Mouse (Mus musculus) layer of hippocampus, adult 18-20 months (tissue): Measurements from ENCODE around the gene Rtn4rl1. TPM values are rescaled to one million over a fixed set of nuclear protein-coding genes. Genes with fewer than 3 reads are reported as not detected.
"Not testable (repeated sequence)": the region's sequence is repeated elsewhere in the genome, so short reads cannot be mapped to it uniquely, and the experiment has no call there.

ENCODE experiments used
- DNase-seq, 2 experiments: peaks; one replicate each; pipeline ENCODE4 v3.0.0; 2022; ENCODE audit warnings: low spot score in 2 of 2
- total RNA-seq, 2 experiments: library from RNA; stranded (reverse); gene quantifications; 2 replicates each; pipeline ENCODE4 v1.2.3; 2021

The Rtn4rl1 gene
- total RNA-seq, 2 experiments from 2014 or later = 109 to 117 TPM

DNA sequence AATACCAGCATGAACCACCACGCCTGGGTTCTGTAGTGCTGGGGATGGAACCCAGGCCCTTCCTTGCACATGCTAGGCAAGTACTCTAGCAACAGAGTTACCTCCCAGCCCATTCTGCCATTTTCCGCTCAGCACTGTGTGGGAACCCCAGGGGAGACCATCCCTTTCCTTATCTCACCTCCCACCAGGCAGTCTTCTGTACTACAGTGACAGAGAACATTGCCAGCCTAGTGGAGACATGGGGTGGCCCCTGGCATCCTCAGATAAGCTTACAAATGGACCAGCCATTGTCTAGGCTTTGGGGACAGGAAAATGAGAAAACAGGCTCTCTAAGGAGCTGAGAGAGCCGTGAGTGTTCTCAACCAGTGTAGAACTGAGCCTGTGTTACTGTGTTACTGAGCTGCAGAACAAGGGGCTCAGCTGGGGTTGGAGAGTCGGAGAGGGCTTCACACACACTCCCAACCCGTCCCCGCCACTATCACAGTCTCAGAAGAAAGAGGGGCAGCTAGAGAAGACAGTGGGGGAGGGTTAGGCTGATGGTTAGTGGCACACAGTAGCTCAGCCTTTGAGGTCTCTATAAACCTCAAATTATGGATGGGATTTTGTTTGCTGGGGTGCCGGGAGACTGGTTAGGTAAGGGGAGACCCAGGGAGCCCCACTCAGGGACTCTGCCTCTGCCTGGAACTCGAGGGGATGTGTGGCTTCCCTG lies 76.8 kb downstream of the Rtn4rl1 start:
- DNase-seq = no peak

DNA sequence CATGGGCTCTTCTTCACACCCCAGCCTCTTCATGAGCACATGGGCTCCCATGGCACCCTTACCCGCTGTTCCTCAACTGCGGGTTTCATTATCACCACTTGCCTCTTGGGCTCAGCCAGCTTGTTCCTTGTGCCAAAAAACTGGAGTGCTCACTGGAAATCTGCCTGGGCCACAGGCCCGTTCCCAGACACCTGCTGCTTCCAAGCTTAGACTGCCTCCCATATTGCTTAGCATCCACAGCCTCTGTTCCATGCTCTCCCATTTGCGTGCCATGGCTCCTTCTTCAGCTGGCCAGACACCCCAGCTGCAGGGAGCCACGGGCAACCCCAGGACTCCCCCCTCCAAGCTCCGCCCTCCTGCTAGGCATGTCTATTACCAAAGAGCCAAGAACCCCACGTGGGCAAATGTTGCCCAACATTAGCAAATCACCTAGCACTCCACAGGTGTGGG lies 77.4 kb downstream of the Rtn4rl1 start:
- DNase-seq = peak; percentile 67 to 84

DNA sequence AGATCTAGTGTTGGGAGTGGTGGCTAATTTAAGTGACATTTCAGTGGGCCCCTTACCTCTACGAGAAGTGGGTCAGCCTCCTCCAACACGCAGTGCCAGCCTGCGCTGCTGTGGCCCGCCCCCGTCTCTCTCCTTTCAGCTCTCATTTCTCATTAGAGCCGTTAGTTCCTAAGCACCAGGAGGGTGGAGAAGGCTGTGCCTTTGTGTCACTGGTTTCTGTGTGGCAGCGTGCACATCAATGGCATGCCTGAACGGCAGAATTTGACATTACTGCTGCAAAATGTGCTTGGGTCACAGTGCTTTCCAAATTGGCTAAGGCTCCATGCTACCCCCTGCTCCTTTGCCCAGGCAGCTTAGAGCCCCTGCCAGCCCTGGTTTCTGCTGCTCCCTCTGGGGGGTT lies 79.9 kb downstream of the Rtn4rl1 start:
- no peak for DNase-seq

DNA sequence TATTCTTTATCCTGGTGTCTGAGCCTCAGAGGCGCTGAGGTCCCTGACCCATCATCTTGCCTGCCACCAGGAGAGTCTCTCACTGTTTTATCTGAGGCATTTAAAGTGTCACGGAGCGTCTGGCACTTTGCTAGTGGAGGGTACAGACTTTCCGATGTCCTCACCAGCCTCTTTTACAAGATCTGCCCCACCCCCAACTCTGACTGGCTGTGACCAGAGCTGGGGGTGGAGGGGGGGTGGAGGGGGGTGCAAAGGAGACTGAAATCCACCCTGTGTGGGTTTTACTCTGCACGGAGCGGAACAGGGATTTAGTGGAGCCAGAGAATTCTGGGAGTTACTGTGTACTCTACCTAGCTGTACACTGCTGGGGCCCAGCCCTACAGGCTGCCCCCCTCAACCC lies 81.5 kb downstream of the Rtn4rl1 start:
- DNase-seq = no peak

DNA sequence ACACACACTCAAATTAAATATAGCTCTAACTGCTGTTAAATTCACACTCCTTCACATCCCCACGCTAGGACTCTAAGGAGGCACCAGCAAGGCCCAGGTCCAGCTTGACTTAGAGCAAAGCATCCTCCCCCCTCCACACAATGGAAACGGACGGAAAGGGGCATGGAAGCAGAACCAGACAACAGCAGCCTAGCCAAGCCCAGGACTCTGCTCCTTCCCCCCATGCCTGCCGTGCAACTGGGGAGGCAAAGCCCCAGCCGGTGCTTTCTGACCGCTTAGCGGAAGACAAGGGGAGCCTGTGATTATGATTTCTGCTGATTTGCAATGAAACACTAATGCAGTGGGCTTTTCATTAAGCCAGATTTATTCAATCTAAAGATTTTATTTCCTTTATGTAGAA lies 84.5 kb downstream of the Rtn4rl1 start:
- DNase-seq = no peak

DNA sequence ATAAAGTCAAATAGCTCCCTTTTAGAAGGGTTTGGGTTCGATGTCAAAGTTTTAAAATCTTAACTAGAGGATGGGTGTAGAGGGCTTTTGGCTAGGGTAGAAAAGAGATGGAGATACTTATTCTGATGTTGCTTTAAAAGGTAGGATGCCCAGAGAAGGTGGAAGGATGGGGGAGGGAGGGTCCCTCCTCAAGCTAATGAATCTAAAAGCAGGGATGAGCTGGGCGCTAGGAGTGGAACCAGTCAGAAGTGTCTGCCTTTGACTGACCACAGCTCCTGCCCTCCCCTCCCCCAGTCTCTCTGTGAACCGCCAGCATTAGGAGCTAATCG lies 85.4 kb downstream of the Rtn4rl1 start:
- no peak for DNase-seq

DNA sequence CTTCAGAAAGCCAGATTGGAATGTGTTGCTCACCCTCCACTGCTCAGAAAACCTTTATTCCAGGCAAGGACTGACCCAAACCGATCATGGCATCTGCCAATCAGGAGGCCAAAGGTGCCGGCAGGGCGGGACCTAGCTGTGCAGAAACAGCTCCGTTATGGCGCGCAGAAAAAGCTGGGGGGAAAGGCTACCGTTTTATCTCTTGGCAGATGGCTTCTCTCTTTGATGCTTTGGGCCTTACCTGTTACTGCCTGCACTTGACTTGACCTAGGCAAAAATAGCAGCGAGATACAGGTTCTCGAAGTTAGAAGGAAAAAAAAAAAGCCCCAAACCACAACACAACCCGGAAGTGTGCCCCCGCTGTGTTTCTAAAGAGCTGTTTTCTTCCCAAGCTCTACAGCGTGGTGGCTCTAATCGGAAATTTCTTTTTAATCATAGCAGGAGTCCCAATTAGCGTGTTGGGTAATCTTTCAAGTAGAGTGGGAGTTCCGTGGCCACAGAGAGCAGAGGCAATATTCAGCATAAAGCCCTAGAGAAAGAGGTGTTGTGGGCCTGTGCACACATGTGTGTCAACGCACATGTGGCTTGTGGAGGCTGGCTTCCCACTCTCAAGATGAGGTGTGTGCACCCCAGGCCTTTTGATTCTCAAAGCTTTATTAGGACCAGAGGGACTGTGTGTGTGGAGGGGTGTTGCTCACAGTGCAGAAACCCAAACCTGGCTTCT lies 85.9 kb downstream of the Rtn4rl1 start:
- DNase-seq = no peak

DNA sequence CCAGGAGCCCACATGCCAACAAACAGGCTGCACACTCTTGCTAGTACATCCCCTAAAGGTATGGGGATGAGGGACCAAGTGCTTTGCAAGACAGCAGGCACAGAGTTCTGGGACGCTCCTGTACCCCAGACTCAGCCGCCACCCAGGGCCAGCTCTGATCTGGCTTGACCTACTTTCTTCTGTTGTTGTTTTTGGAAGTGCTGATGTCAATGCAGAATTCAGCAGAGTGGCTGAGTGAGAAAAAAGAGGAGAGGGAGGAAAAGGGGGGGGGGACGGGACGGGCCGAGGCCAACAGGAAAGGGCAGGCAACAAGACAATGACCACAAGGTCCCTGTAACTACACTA lies 86.5 kb downstream of the Rtn4rl1 start:
- no peak for DNase-seq

DNA sequence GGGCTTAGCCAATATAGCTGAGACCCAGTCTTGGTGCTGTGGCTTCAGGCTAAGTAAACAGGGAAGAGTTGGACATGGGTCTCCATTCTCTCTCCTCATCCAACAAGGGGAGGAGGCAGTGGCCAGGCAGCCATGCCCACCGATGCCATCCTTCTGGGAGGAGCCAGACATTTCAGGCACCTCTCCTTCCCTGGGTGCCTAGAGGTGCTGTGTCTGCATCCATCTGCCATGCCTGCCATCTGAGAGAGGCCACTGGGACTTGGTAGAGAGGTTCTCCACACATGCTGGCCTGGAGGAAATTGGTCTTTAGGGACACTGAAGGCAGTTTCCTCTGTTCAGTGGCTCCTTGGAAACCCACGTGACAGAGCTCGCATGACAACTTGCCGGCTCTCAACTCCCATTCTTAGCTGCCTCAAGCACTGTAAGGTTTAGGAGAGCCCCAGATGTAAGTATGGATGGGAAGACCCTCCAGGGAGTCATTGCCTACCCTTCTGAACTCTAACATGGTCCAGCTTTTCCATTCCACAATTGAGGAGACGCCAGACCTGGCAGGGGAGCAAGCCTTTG lies 86.9 kb downstream of the Rtn4rl1 start:
- no peak for DNase-seq

DNA sequence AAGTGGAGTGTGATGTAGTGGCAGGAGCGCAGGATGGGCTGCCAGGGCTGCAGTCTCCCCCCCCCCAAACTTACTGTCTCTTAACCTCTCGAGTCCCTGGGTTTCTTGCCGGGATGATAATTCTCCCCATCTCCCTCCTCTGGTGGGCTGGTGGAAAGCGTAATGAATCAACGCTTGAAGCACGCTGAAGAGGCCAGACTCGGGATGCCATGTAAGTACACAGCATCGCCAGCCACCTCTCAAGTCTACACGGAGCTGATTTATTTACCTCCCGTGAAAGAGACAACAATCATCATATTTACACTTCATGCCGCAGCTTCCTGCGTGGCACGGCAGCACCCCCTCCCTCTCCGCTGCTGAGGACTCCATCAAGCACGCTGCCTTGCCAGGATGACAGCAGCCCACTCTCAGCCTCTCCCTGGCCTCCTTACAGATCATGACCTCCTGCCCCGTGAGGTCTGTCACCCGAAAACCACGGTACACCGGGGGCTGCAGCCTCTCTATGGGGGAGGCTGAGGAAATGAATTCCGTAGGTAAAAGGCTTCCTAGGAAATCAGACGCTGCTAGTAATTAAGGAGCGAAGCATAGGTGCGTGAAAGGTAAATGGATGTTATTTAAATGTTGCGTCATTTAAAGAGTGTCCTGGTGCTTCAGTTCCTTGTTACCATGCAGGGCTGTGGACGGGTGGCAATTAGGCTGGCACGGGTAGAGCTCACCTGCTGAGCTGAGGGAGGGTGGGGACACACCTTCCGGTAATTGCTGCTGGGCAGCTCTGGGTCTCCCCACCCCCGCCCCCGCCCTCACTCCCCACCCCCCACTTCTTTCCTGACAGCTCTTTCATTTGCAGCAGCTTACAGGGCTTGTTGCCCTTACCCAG lies 88.0 kb downstream of the Rtn4rl1 start:
- no peak for DNase-seq

DNA sequence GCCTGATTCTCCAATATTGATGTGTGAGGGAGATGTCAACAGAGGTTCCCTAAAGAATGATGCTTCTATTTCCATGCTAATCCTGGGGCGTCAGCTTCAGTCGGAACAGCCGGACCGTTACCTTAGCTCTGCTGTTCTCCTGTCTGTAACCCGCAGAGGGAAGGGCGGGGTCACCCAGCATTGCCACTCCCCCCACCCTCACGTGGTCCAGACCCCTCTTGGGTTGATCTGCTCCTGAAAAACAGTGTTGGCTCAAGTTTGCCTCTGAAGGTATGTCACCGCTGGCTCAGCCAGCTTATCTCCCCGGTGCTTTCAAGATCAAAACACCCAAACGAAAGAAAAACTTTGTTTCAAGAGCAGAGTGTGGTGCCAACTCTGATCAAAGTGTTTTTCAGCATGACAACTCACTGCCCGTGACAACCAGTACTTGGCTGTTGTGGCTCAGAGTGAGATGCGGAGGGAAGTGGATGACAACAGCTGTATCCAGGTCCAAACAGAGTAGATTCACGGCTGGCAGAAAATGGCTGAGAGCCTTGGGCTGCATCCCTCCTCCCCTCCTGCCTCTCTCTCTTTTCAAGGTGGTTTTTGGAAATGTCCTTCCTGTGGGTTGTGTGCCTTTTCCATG lies 89.0 kb downstream of the Rtn4rl1 start:
- DNase-seq = no peak

DNA sequence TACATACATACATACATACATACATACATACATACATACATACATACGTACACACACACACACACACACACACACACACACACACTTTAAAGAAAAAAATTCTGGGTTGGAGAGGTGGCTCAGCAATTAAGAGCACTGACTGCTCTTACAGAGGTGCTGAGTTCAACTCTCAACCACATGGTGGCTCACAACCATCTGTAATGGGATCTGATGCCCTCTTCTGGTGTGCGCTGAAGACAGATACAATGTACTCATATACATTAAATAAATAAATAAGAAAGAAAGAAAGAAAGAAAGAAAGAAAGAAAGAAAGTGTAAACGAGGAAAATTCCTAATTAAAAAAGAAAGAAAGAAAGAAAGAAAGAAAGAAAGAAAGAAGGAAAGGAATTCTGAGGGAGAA lies 90.2 kb downstream of the Rtn4rl1 start:
- not testable (repeated sequence) for DNase-seq

DNA sequence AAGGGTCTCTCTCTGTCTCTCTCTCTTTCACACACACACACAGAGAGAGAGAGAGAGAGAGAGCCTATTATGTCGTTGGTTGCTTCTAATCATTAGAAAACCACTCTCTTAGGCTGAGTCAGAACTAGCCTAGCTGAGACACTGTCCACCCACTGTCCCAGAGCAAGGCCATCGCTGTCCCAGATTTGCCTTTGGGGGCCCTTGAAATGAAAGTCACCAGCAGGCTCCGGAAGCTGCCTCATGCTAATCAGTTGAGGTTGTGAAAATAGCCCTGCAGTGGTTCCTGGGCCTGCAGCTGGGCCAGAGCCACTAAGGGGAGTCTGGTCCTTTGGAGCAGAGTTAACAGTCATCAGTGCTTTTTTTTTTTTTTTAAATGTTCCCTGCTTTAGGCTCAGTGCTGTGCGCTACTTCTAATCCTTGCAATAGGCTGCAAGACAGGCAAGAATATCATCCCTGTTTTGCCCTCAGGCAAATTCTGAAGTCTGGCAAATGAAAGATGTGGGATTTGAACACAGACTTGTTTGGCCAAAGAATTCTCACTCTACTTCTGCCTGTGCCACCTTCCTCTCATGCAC lies 92.4 kb downstream of the Rtn4rl1 start:
- DNase-seq = no peak

DNA sequence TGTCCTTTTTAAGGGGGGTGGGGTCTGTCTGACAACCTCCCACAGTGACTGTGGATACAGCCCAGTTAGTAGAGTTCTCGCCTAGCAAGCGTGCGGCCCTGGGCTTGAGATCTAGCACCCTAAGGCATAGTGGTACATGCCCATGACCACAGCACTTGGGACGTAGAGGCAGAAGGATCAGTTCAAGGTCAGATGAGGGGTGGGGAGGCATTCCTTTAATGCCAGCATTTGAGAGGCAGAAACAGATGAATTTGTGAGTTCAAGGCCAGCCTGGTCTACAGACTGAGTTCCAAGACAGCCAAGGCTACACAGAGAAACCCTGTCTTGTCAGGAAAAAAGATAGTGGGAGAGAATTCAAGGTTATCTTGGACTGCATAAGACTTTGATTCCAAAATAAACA lies 93.3 kb downstream of the Rtn4rl1 start:
- DNase-seq = no peak

DNA sequence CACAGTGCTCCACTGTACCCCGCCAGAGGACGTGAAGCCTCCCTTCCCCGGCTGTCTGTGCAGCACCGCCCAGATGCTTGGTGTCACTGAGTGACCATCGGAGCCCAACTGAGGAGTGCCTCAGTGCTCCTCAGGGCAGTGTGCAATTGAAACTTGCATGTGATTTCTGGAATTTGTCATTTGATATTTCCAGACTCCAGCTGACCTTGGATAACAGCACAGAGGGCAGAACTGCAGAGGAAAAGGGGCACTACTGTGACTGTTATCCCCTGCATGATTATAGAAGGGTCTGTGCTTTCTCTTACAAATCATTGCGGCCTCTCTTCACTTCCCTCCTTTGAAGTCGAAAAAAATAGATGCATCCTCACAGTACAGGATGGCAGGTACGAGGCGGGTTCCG lies 94.4 kb downstream of the Rtn4rl1 start:
- DNase-seq = no peak

DNA sequence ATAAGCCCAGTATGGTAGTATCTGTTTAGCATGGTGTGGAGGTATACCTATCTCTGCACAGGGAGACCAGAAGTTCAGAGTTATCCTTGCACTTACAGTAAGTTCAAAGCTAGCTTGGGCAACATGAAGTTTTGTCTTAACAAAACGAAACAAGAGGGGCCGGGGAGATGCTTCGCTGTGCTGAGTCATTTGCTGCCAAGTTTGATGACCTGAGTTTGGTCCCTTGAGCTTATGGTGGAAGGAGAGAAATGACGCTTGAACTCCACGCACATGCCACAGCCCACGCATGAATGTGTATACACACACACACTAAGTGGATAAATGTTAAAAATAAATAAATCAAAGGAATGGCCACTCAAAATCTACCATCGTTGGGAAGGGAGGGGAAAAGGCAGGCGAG lies 94.9 kb downstream of the Rtn4rl1 start:
- no peak for DNase-seq

DNA sequence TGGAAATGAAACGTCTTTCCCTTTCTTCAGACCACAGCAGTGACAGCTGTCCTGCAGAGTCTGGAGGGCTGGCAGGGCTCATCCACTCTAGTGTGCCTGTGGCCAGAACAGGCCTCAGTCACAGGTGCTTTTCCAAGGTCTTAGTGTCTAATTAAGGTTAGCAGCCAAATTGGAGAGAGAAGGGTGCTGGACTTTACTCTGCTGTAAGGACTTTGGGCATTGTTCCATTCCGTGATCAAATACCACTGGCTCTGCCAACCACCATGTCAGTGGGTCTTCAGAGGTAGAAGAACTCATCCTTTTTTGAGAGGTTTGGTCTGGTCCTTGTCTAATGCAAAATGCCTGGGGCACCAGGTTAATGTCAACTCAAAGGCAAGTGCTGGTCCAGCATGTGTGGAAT lies 95.5 kb downstream of the Rtn4rl1 start:
- DNase-seq = no peak

DNA sequence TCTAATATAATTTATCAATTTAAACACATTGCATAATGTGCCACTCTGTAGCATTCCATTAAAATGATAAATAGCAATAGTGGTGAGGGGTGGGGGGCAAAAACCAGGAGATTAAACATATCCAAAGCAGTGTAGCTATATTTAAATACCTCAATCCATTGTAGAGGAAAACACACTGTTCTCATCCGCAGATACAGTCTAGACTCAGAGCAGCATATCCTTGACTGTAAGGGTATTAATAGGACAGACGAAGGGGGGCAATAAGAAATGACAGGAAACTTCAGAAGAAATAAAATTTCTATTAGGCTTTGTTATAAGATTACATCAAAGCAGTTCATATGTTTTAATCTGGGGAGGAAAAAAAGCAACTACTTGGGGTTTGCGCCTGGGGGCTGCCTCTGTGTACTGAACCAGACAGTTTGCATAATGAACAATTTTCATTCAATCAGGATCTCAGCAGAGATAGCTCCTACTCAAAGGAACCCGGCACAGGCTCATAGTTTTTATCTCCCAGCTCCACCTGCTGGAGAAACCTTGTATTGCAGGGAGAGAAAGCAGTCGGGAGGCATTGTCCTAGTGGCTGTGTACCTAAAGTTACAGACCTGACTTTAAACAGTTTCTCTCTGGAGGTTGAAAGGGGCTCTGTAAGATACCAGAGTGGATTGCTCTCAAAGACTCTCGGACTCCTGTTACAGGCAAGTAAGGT lies 97.1 kb downstream of the Rtn4rl1 start:
- DNase-seq = peak; percentile 88 to 99

DNA sequence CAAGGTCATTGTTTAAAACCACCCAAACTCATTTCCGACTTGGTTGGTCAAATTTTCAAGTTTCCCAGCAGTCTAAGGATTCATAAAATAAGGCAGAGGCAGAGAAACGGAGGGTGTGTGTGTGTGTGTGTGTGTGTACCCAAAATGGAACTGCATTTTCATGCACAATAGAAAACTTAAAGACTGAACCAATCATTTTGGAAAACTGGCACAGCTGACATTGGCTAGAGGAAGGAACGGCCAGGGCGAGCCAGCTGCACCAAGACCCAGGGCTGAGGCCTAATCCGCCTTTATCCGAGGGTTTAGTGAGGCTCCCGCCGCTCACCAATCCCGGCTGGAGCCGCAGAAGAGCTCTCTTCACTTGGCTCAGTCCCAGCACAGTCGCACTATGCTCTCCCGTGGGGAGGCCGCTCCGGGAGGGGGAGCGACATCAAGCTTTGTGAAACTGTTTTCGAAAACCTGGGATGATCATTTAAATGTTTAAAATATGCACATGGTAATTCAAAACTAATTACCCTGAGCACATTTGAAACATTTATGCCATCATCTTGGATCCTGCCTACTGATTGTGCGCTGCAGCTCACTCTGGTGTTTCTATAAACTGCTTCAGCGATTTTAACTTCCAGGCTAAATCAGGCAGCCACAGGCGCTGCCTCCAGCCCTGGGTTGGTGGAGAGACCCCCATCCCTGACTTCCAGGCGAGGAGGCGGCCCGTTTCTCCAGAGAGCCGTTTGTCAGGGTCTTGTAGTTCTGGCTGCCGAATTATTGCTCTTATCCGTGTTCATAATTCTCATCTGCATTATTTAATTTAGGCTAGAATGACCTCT lies 98.0 kb downstream of the Rtn4rl1 start:
- DNase-seq = peak; percentile 65 to 83

DNA sequence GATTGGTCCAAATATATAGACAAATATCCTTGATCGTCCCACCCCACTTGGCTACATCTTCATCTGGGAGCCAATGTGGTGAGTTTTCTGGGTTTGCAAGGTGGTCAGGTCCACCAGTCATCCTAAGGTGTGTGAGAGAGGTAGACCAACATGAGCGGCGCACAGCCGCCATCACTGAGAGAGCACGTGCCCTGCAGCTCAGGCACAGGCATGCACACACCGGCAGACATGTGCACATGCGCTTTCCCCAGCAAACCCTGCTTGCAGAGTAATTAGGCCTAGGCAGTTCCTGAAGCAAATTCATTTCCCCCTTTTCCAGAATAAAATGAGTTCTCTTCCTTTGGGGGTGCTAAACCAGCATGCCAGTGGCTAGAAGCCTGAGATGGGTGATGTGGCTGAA lies 98.7 kb downstream of the Rtn4rl1 start:
- no peak for DNase-seq
